Mouse (Mus musculus): ENCODE results near the gene Dnajc15. TPM values are rescaled to one million over a fixed set of nuclear protein-coding genes. Genes with fewer than 3 reads are reported as not detected.

Gene Dnajc15
- polyA plus RNA-seq, 1 experiment from 2014 or later: 105 TPM

Other genes starting within 250 kb of the Dnajc15 start
- 0.21 and 0.23 TPM in 2 replicates for gene Epsti1, start 29.1 kb upstream of the Dnajc15 start, polyA plus RNA-seq (2014; fragmentation: Nextera tagmentation; extraction: Ambion mirVana)
- gene Fam216b, start 213.9 kb upstream of the Dnajc15 start, polyA plus RNA-seq (2014; fragmentation: Nextera tagmentation; extraction: Ambion mirVana): 0.35 and 0.72 TPM in 2 replicates